Mouse (Mus musculus): ENCODE data around the gene Vstm2l.

DNA sequence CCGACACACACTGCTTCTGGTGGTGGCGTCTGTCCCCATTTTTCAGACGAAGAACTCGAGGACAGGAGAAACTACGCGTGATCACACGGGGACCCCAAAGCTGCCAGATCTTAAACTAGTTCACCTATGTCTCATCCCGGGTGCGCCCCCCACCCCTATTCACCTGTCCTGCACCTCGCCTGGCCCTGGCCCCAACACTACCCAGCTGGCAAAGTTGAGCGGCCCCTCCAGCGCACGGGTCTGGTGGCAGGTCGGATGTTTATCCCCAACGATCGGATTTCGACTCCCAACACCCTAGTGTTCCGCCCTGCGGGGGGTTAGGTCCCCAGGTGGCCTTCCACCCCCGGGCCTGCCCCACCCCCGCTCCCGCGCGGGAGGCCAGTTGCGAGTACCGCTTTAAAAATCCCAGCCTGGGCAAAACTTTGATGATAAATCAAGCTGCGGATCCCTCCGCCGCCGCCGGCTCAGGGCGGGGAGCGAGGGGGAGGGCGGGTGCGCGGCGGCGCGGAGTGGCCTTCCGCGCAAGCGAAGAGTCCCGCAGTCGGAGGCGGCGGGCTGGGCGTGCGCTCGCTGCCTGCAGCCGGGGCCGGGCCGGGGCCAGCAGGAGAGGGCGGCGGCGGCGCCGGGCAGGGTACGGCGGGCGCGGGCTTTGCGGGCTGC is at the start of gene Vstm2l:
- TF ChIP-seq POLR2A (IDR thresholded peaks at IDR 0.05; ENCODE audit: insufficient read length, low read depth) (no peak), E2F4 (IDR thresholded peaks at IDR 0.05; ENCODE audit: insufficient read depth) (no peak), MAX (IDR thresholded peaks at IDR 0.05; ENCODE audit: low read depth) (no peak), USF1 (IDR thresholded peaks at IDR 0.05; ENCODE audit: low read depth) (no peak), TCF12 (IDR thresholded peaks at IDR 0.05; ENCODE audit: insufficient read depth, poor library complexity, severe bottlenecking) (no peak), POLR2AphosphoS2 (IDR thresholded peaks at IDR 0.05; ENCODE audit: insufficient read length, low read depth) (no peak), MYOD1 (IDR thresholded peaks at IDR 0.05; ENCODE audit: control insufficient read depth in 1 of 3, insufficient read length in 2 of 3, low read depth in 2 of 3) (no peak)
